Mouse (Mus musculus) left cerebral cortex, postnatal 14 days (tissue): ENCODE data around the gene Slc38a6. TPM values are rescaled to one million over a fixed set of nuclear protein-coding genes. Genes with fewer than 3 reads are reported as not detected.

Experiments
- total RNA-seq, 2 experiments: library from RNA; stranded (reverse); gene quantifications; 2 replicates each; pipeline ENCODE4 v1.2.3; 2021

Gene Slc38a6
- total RNA-seq, 2 experiments from 2014 or later: 15.6 to 16.7 TPM

Other genes starting within 250 kb of the Slc38a6 start
- gene Six1, start 232.9 kb upstream of the Slc38a6 start, total RNA-seq: under 1 TPM; 0.26 to 0.61 TPM
- gene Six4, start 173.3 kb upstream of the Slc38a6 start, total RNA-seq: under 1 TPM; 0.47 to 0.86 TPM
- 10 to 100 TPM; 18.3 to 19.1 TPM for gene Mnat1, start 163.1 kb upstream of the Slc38a6 start, total RNA-seq
- 10 to 100 TPM; 11.8 to 12.3 TPM for gene Trmt5, start 69 bp upstream of the Slc38a6 start, total RNA-seq